Mouse (Mus musculus) frontal cortex, postnatal 10 days (tissue): ENCODE data around the gene Slc4a11.
"Not testable (repeated sequence)": the region's sequence is repeated elsewhere in the genome, so short reads cannot be mapped to it uniquely, and the experiment has no call there.

Experiments
- DNase-seq, 2 experiments: peaks; one replicate each; pipeline ENCODE4 v3.0.0; 2022; ENCODE audit warnings: low spot score in 2 of 2, mixed read lengths in 1 of 2

The Slc4a11 gene

DNA sequence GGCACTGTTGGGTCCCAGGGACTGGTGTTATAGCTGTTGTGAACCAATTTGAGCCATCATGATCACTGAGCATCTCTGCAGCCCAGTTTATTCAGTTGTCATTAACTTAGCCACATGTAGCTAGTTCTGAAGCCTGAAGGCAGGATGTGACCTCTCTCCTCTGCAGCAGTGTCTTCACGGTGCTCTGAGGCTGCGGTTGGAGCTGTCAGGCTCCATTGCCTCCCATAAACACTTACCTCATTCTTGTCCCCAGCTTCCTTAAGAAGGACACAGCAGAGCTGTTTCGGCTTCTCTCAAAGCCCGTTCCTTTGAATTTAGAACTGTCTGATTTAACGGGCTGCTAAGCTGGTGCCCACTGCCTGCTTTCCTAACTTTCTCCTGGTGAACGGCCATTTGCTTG is 17.4 kb downstream of the Slc4a11 start:
- DNase-seq = no peak

DNA sequence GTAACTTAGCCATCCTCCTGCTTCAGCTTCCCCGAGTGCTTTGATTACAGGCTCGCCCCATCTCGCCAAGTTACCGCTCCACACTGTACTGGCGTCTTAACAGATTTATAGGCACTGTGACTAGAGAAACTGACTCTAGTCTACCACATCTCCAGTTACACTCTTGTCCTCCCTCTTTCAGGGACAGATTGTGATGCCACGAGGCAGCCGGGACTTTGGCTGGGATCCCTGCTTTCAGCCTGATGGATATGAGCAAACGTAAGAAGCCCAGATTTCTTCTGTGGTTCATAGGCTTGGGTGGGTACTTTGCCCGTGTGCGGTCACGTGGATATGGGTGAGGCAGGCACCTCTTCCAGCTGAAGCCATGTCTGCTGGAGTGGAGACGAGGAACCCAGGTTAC is 18.2 kb downstream of the Slc4a11 start:
- no peak for DNase-seq

DNA sequence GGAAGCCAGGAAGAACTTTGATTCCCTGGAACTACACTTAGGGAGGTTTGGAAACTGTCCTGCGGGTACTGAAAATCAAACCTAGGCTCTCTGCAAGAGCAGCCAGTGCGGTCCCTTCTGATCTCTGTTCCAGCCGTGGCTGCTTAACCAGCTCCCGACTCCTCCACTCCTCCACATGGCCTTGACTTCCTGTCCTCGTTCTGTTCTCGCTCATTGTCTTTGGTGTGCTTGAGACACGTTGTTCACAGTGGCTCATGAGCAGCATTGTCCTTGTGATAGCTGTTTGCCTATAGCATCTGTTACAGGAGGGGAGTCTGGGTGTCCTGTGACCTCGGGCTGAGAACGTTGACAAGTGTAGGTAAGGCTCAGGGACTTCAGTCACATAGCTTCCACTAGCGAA is 20.1 kb downstream of the Slc4a11 start:
- DNase-seq = no peak

DNA sequence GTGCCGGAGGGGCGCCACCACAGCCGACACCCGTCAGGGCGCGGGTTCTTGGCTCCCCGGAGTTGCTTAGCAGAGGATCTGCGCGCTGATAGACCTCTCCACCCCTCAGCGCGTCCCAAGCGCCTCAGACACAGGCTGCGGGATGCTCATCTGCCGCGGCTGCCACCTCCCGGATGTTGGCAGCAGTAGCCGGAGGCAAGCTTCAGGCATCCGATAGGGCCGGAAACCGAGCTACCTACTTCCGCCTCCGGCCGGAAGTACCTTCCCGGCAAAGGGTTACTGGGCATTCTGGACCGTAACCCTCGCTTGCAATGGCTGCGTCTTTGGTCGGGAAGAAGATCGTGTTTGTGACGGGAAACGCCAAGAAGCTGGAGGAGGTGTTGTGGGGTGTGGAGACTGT is 29.8 kb downstream of the Slc4a11 start, which contains the start of gene Itpa:
Gene Itpa, plus strand, starts transcription at position 52 of the 400 bp plus-strand sequence.
- DNase-seq = peak; percentile 79 to 84

DNA sequence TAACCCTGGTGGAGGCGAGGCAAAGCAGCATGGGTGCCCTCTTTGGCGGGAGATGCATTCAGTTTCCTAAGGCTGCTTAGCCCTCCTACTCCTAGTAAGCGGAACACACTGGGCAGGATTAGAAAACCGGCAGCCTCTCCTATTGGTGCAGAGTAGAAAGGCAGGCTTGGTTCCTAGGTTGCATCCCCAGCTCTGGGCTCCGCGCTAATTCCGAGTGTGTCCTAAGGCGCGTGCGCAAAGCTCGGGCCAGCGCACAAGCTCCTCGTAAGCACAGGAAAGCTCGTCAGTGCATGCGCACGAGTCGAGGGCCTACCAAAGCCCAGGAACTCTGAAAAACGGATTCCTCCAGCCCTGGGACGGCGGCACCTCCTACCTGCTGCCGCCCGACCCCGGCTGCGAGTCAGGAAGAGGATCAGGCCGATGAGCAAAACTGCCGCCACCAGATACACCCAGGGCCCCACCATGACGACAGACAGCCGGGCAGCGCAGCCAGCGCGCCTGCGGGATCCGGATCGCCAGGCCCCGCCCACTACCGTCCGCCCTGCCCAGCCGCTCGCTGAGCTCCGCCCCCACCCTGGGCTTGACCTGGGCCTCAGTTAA is 33.1 kb downstream of the Slc4a11 start, which contains the start of gene Ddrgk1:
Gene Ddrgk1, minus strand, starts transcription at position 558 of the 600 bp plus-strand sequence.
- DNase-seq = peak; percentile 92 to 93

DNA sequence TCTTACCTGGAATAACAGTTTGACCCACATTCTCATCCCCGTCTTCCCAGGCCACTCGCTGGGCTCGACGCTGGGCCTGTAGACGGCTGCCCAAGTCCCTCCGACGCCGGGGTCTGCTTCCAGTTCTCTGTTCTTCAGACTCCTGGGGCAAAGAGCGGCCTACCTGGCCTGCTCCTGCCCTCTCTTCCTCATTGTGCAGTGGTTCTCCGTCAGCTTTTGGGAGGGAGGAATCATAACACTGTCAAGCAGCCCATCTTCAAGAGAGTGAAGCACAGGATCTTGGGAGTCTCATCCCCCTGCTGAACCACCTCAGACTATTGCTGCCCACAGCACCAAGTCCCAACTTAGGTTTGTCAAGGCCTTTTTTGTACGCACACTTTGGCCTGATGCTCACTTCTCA is 34.0 kb downstream of the Slc4a11 start:
- DNase-seq = no peak

DNA sequence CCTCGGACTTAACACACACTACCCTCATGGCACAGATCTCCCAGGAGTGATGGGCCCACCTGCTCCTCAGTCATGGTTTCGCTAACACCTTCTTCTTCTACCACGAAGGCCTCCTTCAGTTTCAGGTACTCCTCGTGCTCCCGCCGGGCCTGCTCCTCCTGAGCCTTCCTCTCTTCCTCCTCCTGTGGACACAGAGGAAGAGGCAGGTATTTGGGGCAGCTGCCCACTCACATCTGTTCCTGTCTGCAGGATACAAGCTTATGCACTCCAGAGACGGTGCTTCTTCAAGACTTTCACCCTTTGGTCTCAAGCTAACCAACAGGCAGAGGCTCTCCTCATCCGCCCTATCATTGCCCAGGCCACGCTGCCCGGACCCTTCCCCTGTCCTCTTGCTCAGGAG is 38.8 kb downstream of the Slc4a11 start:
- DNase-seq = no peak

DNA sequence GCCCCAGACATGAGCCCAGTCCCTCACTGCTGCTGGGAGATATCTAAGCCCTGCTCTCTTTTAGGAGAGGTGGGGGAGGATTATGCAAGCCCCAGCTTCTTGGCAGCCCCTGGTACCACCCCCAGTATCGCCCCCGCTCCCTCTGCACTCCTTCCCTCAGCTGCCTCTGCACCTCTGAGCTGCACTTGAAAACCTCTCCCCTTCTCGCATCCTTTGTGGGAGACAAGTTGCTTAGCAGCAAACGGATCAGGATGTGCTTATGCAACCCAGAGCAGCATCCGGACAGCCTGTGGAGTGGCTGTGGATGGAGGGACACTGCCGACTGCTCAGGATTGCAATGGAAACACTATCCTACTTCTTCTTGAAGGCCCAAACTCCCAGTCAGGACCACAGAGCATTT is 39.8 kb downstream of the Slc4a11 start:
- DNase-seq = peak; percentile 38 to 68

DNA sequence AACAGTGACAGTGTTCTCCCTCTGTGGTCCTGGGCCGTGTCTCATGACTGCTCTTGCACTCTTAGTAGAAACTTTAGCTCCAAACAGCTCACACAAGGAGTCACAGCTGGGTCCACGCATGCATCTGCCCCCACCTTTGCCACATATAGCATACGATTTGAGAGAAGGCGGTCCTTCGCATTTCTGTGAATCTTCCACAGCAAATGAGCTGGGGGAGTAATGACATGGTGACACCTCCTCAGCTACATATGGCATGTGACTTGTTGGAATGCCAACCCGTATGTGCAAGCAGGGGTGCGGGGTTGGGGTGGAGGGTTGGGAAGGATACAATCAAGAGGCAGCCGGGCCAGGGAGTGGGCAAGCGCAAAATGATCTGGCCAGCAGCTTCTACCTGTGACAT is 40.8 kb downstream of the Slc4a11 start:
- no peak for DNase-seq

DNA sequence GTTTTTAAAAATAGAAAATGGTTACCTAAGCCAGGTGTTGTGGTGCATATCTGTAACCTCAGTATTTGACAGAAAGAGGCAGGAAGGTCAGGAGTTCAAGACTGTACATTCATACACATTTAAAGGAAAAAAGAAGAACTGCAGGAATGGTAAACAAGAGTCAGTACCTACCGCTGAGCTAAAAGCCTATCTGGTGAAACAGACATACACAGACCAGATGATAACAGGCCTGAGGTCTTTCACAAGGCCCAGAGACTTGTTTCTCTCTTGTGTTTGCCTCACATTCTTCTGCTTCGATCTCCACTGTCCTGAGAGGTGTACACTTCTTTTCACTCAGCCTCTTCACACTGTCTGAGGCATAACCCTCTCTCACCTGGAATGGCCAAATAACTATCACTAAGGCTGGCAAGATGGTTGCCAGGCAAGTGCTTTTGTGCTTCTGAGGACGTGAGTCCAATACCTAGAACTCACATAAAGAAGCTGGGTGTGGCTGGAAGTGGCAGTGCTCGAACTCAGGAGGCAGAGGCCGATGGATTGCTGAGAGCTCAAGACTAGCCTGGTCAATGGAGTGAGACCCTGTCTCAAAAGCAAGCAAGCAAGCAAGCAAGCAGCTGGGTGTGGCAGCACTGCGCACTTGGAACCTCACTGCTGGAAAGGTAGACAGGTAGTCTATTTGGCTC is 41.5 kb downstream of the Slc4a11 start:
- no peak for DNase-seq

DNA sequence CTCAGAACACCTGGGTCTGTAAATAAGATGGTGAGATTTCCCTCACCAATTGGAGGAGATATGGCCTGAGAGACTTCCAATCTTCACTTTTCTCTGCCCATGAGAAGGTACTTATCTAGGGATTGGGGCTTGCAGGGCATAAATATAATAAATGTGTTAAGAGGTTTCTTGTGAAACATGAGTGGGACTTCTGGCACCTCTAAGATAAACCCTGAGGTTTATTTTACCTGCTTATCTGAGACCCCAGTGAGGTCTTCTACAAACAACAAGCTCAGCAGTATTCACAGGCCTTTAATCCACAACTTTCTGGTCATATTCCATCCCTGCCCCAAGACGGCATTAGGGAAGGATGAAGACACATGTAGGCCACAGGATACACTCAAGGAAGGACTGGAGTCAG is 43.6 kb downstream of the Slc4a11 start:
- no peak for DNase-seq

DNA sequence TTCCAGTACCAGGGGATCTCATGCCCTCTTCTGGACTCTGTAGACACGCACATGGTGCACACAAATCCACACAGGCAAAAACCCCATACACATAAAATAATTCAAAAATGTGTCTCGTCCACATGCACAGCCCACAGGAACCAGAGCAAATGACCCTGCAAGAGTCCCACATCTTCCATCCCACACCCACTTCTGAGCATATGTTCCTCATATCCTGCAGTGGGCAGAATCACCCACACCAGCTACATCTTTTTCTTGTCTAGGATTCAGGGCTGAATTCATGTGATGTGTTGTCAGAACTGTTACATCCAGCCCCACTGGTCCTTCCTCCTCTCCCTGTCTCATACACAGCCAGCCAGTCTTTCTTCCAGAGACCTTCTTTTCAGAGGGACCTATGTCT is 44.0 kb downstream of the Slc4a11 start:
- no peak for DNase-seq

DNA sequence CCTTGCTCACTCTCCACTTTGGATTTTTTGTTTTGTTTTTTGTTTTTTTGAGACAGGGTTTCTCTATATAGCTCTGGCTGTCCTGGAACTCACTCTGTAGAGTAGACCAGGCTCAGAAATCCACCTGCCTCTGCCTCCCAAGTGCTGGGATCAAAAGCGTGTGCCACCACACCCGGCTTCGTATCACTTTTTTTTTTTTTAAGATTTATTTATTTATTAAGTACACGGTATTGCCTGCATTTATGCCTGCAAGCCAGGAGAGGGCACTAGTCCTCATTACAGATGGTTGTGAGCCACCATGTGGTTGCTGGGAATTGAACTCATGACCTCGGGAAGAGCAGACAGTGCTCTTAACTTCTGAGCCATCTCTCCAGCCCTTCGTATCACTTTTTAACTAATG is 48.3 kb downstream of the Slc4a11 start:
- DNase-seq = not testable (repeated sequence)

DNA sequence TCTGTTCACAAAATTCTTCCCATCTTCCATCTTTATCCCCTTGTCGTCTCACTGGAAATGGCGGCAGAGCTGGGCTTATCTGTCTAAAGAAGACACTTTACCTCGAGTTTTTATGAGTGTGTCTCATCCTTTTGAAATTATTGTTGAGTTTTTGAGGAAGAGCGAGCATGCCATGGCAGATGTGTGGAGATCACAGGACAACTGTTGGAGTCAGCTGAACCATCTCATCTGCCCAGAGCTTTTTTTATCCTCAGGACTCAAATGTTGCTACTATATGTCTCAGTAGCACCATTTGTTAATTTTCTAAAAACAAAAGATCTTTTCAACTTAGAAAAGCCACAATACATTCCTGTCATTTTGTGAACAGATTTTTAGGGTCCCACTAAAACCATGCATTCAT is 52.1 kb downstream of the Slc4a11 start:
- DNase-seq = no peak

DNA sequence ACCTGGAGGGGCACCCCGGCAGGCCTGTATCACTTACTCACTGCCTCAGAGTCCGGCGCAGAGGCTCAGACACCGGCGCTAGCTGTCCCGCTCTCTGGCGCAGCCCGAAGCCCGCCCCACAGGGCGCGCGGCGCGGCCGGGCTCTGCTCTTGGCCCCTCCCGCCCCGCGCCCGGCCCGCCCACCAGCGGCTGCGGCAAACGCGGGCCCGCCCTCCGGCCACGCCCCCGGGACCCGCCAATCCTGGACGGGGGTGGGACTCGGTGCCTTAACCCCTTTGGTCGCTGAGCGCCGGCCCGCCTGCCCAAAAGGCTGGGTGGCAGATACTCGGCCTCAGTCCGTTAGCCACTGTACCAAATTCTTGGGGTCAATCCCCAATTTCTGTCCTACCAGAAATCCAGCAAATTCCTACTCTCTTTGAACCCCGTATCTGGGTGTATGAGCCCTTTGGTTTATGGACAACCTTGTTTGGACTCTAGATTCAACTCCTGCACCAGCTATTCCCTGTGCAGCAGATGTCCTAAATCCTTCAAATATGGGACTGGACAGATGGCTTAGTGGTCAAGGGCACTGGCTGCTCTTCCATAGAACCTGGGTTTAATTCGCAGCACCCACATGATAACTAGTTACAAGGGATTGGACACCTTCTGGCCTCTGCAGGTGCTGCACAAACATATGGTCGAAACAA is 54.5 kb downstream of the Slc4a11 start, which contains the start of gene Lzts3:
Gene Lzts3, minus strand, starts transcription at position 120 of the 686 bp plus-strand sequence.
- DNase-seq = peak; percentile 85 to 89

DNA sequence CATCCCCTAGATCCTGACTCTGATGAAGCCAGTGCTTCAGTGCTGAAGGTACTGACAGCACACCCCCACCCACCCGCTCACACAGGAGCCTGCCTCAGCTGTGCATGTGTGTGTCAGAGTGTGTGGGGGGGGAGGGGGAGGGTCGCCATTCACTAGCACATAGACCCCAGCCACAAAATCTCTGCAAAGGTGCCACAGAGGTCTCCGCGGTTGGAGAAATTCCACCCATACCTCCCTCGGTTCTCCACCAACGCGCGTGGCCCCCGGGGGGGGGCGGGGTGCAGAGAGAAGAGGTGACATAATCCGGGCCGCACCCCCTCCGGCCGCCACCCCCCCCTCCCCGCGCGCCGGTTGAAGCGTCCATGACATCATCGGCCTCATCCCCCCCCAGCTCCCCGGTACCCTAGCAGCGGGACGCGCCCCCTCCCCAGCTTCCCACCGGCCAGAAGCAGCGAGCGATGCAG is 55.1 kb downstream of the Slc4a11 start:
- DNase-seq = no peak

DNA sequence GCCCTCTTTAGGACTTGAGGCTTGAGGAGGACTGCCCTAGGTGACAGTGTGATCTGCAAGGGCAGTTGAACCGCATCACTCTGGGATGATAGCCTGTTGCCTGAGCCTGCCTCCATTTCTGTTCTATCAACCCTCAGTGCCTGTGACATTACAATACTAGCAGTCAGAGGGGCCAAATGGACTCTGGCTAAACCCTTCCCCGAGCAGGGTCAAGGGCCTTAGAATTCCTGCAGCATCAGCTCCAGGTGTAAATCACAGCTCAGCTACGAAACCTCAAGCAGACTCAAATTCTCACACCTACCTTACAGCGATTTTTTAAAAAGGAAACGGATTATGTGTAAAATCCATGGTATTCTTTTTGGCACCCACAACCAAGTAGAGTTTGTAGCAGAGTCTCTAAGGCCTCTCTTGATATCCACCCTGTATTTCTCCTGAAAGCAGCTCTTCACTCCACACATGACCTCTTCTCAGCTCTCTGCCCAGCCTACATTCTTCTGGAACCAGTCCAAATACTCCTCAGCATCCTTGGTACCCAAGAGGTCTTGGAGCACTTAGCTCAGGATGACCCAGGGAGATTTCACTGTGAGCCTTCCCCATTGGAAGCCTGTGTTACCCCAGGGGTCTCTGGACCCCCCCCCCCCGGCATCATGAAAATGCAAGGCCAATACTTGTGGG is 55.8 kb downstream of the Slc4a11 start:
- no peak for DNase-seq

DNA sequence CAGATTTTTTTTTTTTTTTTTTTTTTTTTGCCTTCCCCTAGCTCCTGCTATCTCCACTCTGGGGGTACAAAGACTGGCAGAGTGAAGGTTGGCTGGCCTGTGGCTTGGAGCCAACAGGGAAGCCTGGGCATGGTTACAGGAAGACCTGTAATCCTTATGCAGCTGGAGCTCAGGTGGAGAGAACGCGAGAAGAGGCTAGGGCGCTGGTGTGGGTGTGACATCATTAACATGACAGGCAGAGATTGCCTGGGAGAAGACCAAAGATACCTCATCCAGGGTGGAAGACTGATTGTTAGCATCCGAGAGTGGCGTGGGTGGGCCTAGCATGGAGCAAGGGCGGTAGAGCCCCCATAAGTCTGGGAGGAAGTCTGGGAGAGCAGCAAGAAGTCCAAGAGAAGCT is 58.0 kb downstream of the Slc4a11 start:
- DNase-seq = no peak

DNA sequence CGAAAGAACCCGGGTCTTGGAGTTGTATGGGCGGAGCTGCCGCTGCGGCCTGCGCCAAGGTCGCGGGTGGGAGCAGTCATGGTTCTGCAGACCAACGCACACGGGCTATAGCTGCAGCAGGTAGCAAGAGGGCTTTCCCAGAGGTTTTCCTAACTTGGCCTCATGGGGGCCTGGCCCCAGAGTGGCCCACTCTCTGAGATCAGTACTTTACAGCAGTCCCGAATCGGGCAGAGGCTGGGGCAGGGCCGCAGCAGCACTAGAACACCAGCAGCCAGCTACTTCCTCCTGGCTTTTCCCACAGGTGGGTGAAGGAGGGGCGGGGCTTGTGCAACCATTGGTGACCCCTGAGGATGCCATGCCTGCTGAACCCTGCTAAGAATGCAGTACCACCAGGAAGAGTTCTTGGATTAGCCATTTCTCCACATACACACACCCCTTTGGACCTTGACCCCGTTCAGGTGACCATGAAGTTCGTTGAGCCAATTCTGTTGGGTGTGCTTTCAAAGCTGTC is 59.2 kb downstream of the Slc4a11 start:
- DNase-seq = no peak

DNA sequence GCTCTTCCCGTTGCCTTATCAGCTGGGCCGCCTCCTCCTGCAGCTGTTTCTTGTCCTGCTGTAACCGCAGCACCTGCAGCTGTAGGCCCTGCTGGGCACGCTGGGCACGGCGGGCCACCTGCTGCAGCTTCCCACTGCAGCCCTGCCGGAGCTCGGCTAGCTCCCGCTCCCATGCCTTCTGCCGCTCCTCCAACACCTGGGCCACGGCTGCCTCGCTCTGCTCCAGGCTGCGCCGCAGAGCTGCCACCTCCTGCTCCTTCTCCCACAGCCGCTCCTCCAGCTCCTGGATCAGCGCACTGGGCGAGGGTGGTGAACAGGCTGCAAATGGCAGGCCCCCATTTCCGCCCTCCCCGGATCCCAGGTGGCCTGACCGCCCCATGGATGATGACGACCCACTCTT is 61.5 kb downstream of the Slc4a11 start:
- DNase-seq = no peak

DNA sequence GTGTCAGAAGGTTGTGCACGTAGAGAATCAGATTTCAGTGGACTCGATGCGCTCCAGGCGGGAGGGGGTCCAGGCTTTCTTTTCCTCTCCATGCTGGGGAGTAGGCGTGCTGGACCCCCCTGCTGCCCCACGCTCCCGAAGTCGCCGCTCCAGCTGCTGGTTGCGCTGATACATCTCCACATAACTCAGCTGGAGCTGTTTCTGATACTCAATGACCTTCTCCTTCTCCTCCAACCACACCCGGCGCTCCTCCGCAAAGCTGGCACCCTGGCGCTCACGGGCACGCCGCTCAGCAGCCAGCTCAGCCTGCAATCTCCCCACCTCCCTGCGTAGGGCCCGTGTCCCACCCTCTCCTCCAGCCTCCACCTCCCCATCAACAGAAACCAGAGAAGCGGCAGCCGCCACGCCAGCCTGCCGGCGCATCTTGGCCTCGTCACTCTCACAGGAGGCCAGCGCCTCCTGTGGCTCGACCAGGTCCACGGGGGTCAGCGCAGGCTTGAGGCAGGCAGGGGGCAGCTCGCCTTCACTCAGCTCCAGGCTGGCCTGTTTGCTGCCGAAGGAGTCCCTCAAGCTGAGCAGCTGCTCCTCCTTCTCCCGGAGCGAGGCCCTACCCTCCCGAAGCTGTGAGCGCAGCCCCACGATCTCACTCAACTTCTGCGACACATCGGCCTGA is 62.4 kb downstream of the Slc4a11 start:
- no peak for DNase-seq
